Mouse (Mus musculus): Measurements from ENCODE around the gene Fam227b. TPM values are rescaled to one million over a fixed set of nuclear protein-coding genes. Genes with fewer than 3 reads are reported as not detected.

The Fam227b gene
- polyA plus RNA-seq (2012; rRNA removed), result 0.55 and 0.80 TPM in 2 replicates

- Histone ChIP-seq H3K27ac (ENCODE audit: insufficient read depth, low read length) (peak within 1 kb of the TSS; percentile 74), H3K4me1 (ENCODE audit: control insufficient read depth, insufficient read depth, low read length) (no peaks in the 10 kb centered on the region), H3K27me3 (ENCODE audit: control insufficient read depth, insufficient read depth, low read length) (no peaks in the 10 kb centered on the region; the same call in 1 of the 2 replicates), H3K4me3 (replicated peaks; ENCODE audit: insufficient read depth, low read depth, low read length) (peak within 1 kb of the TSS; percentile 86)
- TF ChIP-seq CTCF (IDR thresholded peaks at IDR 0.05; ENCODE audit: borderline replicate concordance, insufficient read depth, low read depth, low read length) (no peak), POLR2A (IDR thresholded peaks at IDR 0.05; ENCODE audit: borderline replicate concordance, insufficient read depth, low read length) (peak; percentile 50)
- WGBS, result under 1% methylated on average over 57 of the region's 57 CpGs
- peak; percentile 97 to 98 for DNase-seq
These were observed at the start of gene Fam227b, which contains the start of gene Dtwd1 for GRCm38 (mm10) chr2:126151855-126152571. Gene Fam227b (minus strand): TSS chr2:126152004. Gene Dtwd1 (plus strand): TSS chr2:126152141.

- H3K4me3 ChIP-seq (replicated peaks; ENCODE audit: insufficient read depth, low read depth, low read length), result no peak overlapping the region
- TF ChIP-seq CTCF (IDR thresholded peaks at IDR 0.05; ENCODE audit: borderline replicate concordance, insufficient read depth, low read depth, low read length) (no peak), POLR2A (IDR thresholded peaks at IDR 0.05; ENCODE audit: borderline replicate concordance, insufficient read depth, low read length) (no peak)
- H3K27ac ChIP-seq (ENCODE audit: insufficient read depth, low read length), result no peak overlapping the region
- H3K27me3 ChIP-seq (ENCODE audit: control insufficient read depth, insufficient read depth, low read length), result no peaks in the 10 kb centered on the region
- 81% methylated on average over 3 of the region's 3 CpGs for WGBS
- no peaks in the 10 kb centered on the region for H3K4me1 ChIP-seq (ENCODE audit: control insufficient read depth, insufficient read depth, low read length)
- no peak for DNase-seq
These were observed 47.2 kb upstream of the Fam227b start for GRCm38 (mm10) chr2:126198971-126199370.

- Histone ChIP-seq H3K4me3 (replicated peaks; ENCODE audit: insufficient read depth, low read depth, low read length) (no peak overlapping the region), H3K27me3 (ENCODE audit: control insufficient read depth, insufficient read depth, low read length) (no peaks in the 10 kb centered on the region), H3K4me1 (ENCODE audit: control insufficient read depth, insufficient read depth, low read length) (no peaks in the 10 kb centered on the region), H3K27ac (ENCODE audit: insufficient read depth, low read length) (no peak overlapping the region)
- TF ChIP-seq CTCF (IDR thresholded peaks at IDR 0.05; ENCODE audit: borderline replicate concordance, insufficient read depth, low read depth, low read length) (no peak), POLR2A (IDR thresholded peaks at IDR 0.05; ENCODE audit: borderline replicate concordance, insufficient read depth, low read length) (no peak)
- 78% methylated on average over 12 of the region's 12 CpGs for WGBS
- no peak for DNase-seq
These were observed 44.0 kb upstream of the Fam227b start for GRCm38 (mm10) chr2:126195631-126196356.

GRCm38 (mm10) chr2:126192129-126192528 is 40.3 kb upstream of the Fam227b start:
- TF ChIP-seq CTCF (IDR thresholded peaks at IDR 0.05; ENCODE audit: borderline replicate concordance, insufficient read depth, low read depth, low read length) (no peak), POLR2A (IDR thresholded peaks at IDR 0.05; ENCODE audit: borderline replicate concordance, insufficient read depth, low read length) (no peak)
- H3K4me3 ChIP-seq (replicated peaks; ENCODE audit: insufficient read depth, low read depth, low read length), result no peak overlapping the region
- no peaks in the 10 kb centered on the region for H3K27me3 ChIP-seq (ENCODE audit: control insufficient read depth, insufficient read depth, low read length)
- 83% methylated on average over 2 of the region's 2 CpGs for WGBS
- no peaks in the 10 kb centered on the region for H3K4me1 ChIP-seq (ENCODE audit: control insufficient read depth, insufficient read depth, low read length)
- no peak overlapping the region for H3K27ac ChIP-seq (ENCODE audit: insufficient read depth, low read length)
- no peak for DNase-seq

- TF ChIP-seq CTCF (IDR thresholded peaks at IDR 0.05; ENCODE audit: borderline replicate concordance, insufficient read depth, low read depth, low read length), result no peak
- TF ChIP-seq POLR2A (IDR thresholded peaks at IDR 0.05; ENCODE audit: borderline replicate concordance, insufficient read depth, low read length), result no peak
- H3K27me3 ChIP-seq (ENCODE audit: control insufficient read depth, insufficient read depth, low read length), result no peaks in the 10 kb centered on the region
- H3K4me3 ChIP-seq (replicated peaks; ENCODE audit: insufficient read depth, low read depth, low read length), result no peak overlapping the region
- 17% methylated on average over 4 of the region's 4 CpGs for WGBS
- H3K4me1 ChIP-seq (ENCODE audit: control insufficient read depth, insufficient read depth, low read length), result no peaks in the 10 kb centered on the region
- no peak for DNase-seq
- H3K27ac ChIP-seq (ENCODE audit: insufficient read depth, low read length), result no peak overlapping the region
These were observed 39.5 kb upstream of the Fam227b start for GRCm38 (mm10) chr2:126191306-126191705.

DNA sequence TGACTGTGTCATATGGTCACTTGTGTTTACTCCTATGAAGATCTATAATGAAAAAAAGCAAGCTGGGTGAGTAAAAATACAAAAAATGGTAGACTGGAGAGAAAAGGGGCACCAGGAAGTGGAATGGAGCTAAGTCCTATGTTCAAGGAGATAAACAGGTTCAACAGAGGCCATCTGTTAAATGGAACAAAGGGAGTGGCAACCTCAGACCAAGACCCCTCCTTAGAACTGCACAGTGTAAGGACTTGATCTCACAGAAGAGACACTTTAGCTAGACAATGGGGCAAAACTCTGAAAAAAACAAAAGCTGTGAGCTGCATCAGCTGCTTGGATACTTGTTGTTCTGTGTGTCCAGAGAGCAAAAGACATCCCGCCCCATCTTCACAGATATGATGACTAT is 19.6 kb upstream of the Fam227b start:
- no peaks in the 10 kb centered on the region for H3K4me1 ChIP-seq (ENCODE audit: control insufficient read depth, insufficient read depth, low read length)
- 100% methylated on average over 1 of the region's 1 CpGs for WGBS
- no peaks in the 10 kb centered on the region for H3K27me3 ChIP-seq (ENCODE audit: control insufficient read depth, insufficient read depth, low read length)
- H3K4me3 ChIP-seq (replicated peaks; ENCODE audit: insufficient read depth, low read depth, low read length), result no peak overlapping the region
- TF ChIP-seq CTCF (IDR thresholded peaks at IDR 0.05; ENCODE audit: borderline replicate concordance, insufficient read depth, low read depth, low read length) (no peak), POLR2A (IDR thresholded peaks at IDR 0.05; ENCODE audit: borderline replicate concordance, insufficient read depth, low read length) (no peak)
- DNase-seq, result no peak
- H3K27ac ChIP-seq (ENCODE audit: insufficient read depth, low read length), result no peak overlapping the region

- WGBS, result 19% methylated on average over 8 of the region's 8 CpGs
- no peak overlapping the region for H3K4me3 ChIP-seq (replicated peaks; ENCODE audit: insufficient read depth, low read depth, low read length)
- DNase-seq, result no peak
- no peak overlapping the region for H3K27ac ChIP-seq (ENCODE audit: insufficient read depth, low read length)
- H3K27me3 ChIP-seq (ENCODE audit: control insufficient read depth, insufficient read depth, low read length), result no peaks in the 10 kb centered on the region
- no peaks in the 10 kb centered on the region for H3K4me1 ChIP-seq (ENCODE audit: control insufficient read depth, insufficient read depth, low read length)
- no peak for TF ChIP-seq POLR2A (IDR thresholded peaks at IDR 0.05; ENCODE audit: borderline replicate concordance, insufficient read depth, low read length)
- no peak for TF ChIP-seq CTCF (IDR thresholded peaks at IDR 0.05; ENCODE audit: borderline replicate concordance, insufficient read depth, low read depth, low read length)
These were observed 15.2 kb upstream of the Fam227b start for GRCm38 (mm10) chr2:126166848-126167617.
